Mouse (Mus musculus): Measurements from ENCODE around the gene Tmc1. TPM values are rescaled to one million over a fixed set of nuclear protein-coding genes. Genes with fewer than 3 reads are reported as not detected.

Gene Tmc1
- total RNA-seq, 1 experiment = 0.36 TPM

DNA sequence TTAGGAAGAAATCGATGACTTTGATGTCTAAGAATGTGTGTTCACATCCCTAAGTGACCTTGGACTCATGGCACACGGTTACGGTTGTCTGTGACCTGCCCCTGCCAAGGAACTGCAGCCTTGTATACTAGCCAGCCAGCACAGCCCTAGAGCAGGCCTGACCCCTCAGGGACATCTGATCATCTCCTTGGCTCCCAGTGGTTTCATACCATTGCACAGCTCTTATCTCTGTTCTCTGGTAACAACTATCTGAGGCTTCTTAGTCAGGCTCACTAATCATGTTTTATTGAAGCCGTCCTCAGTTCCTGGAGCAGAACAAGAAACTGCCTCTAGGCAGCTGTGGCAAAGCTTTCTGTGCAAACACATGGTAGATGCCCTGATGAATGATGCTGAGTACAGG, 92.2 kb downstream of the Tmc1 start:
- no peaks in the 10 kb centered on the region for H3K9me3 ChIP-seq (ENCODE audit: control insufficient read depth, insufficient read depth, low read depth, low read length)
- H3K36me3 ChIP-seq (ENCODE audit: control insufficient read depth, insufficient read depth, low read length, poor library complexity, severe bottlenecking) = no peaks in the 10 kb centered on the region
- no peak for DNase-seq (ENCODE audit: low read depth, low spot score)
- H3K27ac ChIP-seq (ENCODE audit: insufficient read depth, low read depth, low read length, poor library complexity, severe bottlenecking) = no peak overlapping the region
- no peaks in the 10 kb centered on the region for H3K4me1 ChIP-seq (ENCODE audit: control insufficient read depth in 2 of 2, insufficient read depth in 2 of 2, low read length in 2 of 2, poor library complexity in 1 of 2)
- H3K9ac ChIP-seq (ENCODE audit: insufficient read depth, low read depth, low read length, poor library complexity, severe bottlenecking) = no peak overlapping the region
- H3K4me3 ChIP-seq (ENCODE audit: insufficient read depth in 1 of 2, low read depth in 1 of 2, low read length in 2 of 2, poor library complexity in 1 of 2, severe bottlenecking in 1 of 2) = no peak overlapping the region
- no peak for TF ChIP-seq CHD2 (IDR thresholded peaks at IDR 0.05; ENCODE audit: low read depth, low read length)
- TF ChIP-seq ZNF384 (IDR thresholded peaks at IDR 0.05; ENCODE audit: low read depth, low read length) = no peak
- TF ChIP-seq HCFC1 (IDR thresholded peaks at IDR 0.05; ENCODE audit: borderline replicate concordance, insufficient read depth, low read length) = no peak
- no peak for TF ChIP-seq ZC3H11A (IDR thresholded peaks at IDR 0.05; ENCODE audit: borderline replicate concordance, low read depth, low read length)
- TF ChIP-seq MAFK (IDR thresholded peaks at IDR 0.05; ENCODE audit: insufficient read depth, low read depth, low read length) = no peak
- in situ Hi-C loops (cut with MboI; ENCODE audit: low sequenced_read_pairs in 2 of 2, unreplicated experiment in 2 of 2) = no loop called here

DNA sequence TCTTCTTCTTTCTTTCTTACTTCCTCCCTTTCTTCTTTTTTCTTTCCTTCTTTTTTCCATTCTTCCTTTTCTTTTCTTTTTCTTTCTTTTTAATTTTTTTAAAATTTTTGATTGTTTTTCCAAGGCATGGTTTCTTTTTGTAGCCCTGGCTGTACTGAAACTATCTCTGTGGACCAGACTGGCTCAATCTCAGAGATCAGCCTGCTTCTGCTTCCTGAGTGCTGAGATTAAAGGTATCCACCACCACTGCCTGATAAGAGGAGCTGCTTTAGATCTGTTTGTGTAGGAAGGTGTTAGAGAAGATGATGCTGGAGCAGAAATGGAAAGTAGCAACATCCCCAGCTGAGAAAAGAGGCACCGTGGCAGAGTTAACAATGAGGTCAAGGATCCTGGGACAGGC, 93.7 kb downstream of the Tmc1 start:
- no peak for DNase-seq (ENCODE audit: low read depth, low spot score)
- Histone ChIP-seq H3K27ac (ENCODE audit: insufficient read depth, low read depth, low read length, poor library complexity, severe bottlenecking) (no peak overlapping the region), H3K4me1 (ENCODE audit: control insufficient read depth in 2 of 2, insufficient read depth in 2 of 2, low read length in 2 of 2, poor library complexity in 1 of 2) (no peaks in the 10 kb centered on the region), H3K9ac (ENCODE audit: insufficient read depth, low read depth, low read length, poor library complexity, severe bottlenecking) (no peak overlapping the region), H3K4me3 (ENCODE audit: insufficient read depth in 1 of 2, low read depth in 1 of 2, low read length in 2 of 2, poor library complexity in 1 of 2, severe bottlenecking in 1 of 2) (no peak overlapping the region), H3K36me3 (ENCODE audit: control insufficient read depth, insufficient read depth, low read length, poor library complexity, severe bottlenecking) (no peaks in the 10 kb centered on the region), H3K9me3 (ENCODE audit: control insufficient read depth, insufficient read depth, low read depth, low read length) (no peaks in the 10 kb centered on the region)
- TF ChIP-seq ZC3H11A (IDR thresholded peaks at IDR 0.05; ENCODE audit: borderline replicate concordance, low read depth, low read length) = no peak
- no peak for TF ChIP-seq MAFK (IDR thresholded peaks at IDR 0.05; ENCODE audit: insufficient read depth, low read depth, low read length)
- TF ChIP-seq ZNF384 (IDR thresholded peaks at IDR 0.05; ENCODE audit: low read depth, low read length) = no peak
- no peak for TF ChIP-seq CHD2 (IDR thresholded peaks at IDR 0.05; ENCODE audit: low read depth, low read length)
- TF ChIP-seq HCFC1 (IDR thresholded peaks at IDR 0.05; ENCODE audit: borderline replicate concordance, insufficient read depth, low read length) = no peak
- in situ Hi-C loops (cut with MboI; ENCODE audit: low sequenced_read_pairs in 2 of 2, unreplicated experiment in 2 of 2) = no loop called here

DNA sequence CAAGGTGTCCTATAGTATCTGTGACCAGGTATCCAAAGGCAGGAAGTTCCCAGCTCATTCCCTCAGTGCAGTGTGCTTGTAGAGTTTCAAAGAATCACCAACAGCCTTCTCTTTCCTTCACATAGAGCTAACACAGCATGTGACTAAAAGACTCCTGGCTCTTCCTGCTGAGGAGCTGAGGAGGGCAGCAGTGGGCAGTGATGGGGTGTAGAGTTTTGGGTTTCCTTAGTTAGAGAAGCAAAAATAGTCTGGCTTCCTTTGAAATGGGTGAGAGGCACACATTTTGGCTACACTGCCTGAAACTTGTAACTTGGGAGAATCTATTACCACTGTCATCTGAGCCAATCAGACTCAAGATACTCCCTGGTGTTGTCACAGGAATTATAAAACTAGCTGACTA, 96.2 kb downstream of the Tmc1 start:
- no peak overlapping the region for H3K9ac ChIP-seq (ENCODE audit: insufficient read depth, low read depth, low read length, poor library complexity, severe bottlenecking)
- no peaks in the 10 kb centered on the region; a peak in 1 of 4 replicates for H3K4me1 ChIP-seq (ENCODE audit: control insufficient read depth in 2 of 2, insufficient read depth in 2 of 2, low read length in 2 of 2, poor library complexity in 1 of 2)
- no peak for TF ChIP-seq ZC3H11A (IDR thresholded peaks at IDR 0.05; ENCODE audit: borderline replicate concordance, low read depth, low read length)
- TF ChIP-seq ZNF384 (IDR thresholded peaks at IDR 0.05; ENCODE audit: low read depth, low read length) = no peak
- no peak for TF ChIP-seq CHD2 (IDR thresholded peaks at IDR 0.05; ENCODE audit: low read depth, low read length)
- TF ChIP-seq HCFC1 (IDR thresholded peaks at IDR 0.05; ENCODE audit: borderline replicate concordance, insufficient read depth, low read length) = no peak
- TF ChIP-seq MAFK (IDR thresholded peaks at IDR 0.05; ENCODE audit: insufficient read depth, low read depth, low read length) = no peak
- H3K27ac ChIP-seq (ENCODE audit: insufficient read depth, low read depth, low read length, poor library complexity, severe bottlenecking) = no peak overlapping the region
- in situ Hi-C loops (cut with MboI; ENCODE audit: low sequenced_read_pairs in 2 of 2, unreplicated experiment in 2 of 2) = no loop called here
- no peak for DNase-seq (ENCODE audit: low read depth, low spot score)
- H3K36me3 ChIP-seq (ENCODE audit: control insufficient read depth, insufficient read depth, low read length, poor library complexity, severe bottlenecking) = no peaks in the 10 kb centered on the region
- H3K4me3 ChIP-seq (ENCODE audit: insufficient read depth in 1 of 2, low read depth in 1 of 2, low read length in 2 of 2, poor library complexity in 1 of 2, severe bottlenecking in 1 of 2) = no peak overlapping the region
- H3K9me3 ChIP-seq (ENCODE audit: control insufficient read depth, insufficient read depth, low read depth, low read length) = no peaks in the 10 kb centered on the region

DNA sequence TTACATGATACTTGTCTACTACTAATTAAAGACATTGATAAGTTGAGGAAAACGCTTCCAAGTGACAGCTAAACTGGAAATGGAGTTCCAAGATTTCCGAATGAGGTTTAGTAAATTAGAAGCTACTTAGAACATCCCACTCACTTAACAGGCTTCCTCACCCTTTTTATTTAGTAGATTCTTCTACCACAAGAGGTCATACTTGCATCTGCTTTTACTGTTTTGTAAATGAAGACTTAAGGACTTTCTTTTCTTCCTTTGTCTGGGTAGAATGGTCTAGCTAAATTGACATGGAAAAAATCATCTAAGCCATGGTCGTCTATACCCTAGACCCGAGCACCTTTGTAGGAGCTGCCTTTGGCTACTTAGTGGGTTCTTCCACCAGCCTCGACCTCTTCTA, 105.1 kb downstream of the Tmc1 start:
- TF ChIP-seq CHD2 (IDR thresholded peaks at IDR 0.05; ENCODE audit: low read depth, low read length) (no peak), ZNF384 (IDR thresholded peaks at IDR 0.05; ENCODE audit: low read depth, low read length) (no peak), MAFK (IDR thresholded peaks at IDR 0.05; ENCODE audit: insufficient read depth, low read depth, low read length) (no peak), ZC3H11A (IDR thresholded peaks at IDR 0.05; ENCODE audit: borderline replicate concordance, low read depth, low read length) (no peak), HCFC1 (IDR thresholded peaks at IDR 0.05; ENCODE audit: borderline replicate concordance, insufficient read depth, low read length) (no peak)
- in situ Hi-C loops (cut with MboI; ENCODE audit: low sequenced_read_pairs in 2 of 2, unreplicated experiment in 2 of 2) = no loop called here
- DNase-seq (ENCODE audit: low read depth, low spot score) = no peak

More for the DNA sequence above, 105.1 kb downstream of the Tmc1 start:
- Histone ChIP-seq H3K36me3 (ENCODE audit: control insufficient read depth, insufficient read depth, low read length, poor library complexity, severe bottlenecking) (no peaks in the 10 kb centered on the region), H3K4me1 (ENCODE audit: control insufficient read depth in 2 of 2, insufficient read depth in 2 of 2, low read length in 2 of 2, poor library complexity in 1 of 2) (no peaks in the 10 kb centered on the region; a peak in 1 of 4 replicates), H3K9me3 (ENCODE audit: control insufficient read depth, insufficient read depth, low read depth, low read length) (no peaks in the 10 kb centered on the region; the same call in 1 of the 2 replicates), H3K27ac (ENCODE audit: insufficient read depth, low read depth, low read length, poor library complexity, severe bottlenecking) (no peak overlapping the region), H3K9ac (ENCODE audit: insufficient read depth, low read depth, low read length, poor library complexity, severe bottlenecking) (no peak overlapping the region), H3K4me3 (ENCODE audit: insufficient read depth in 1 of 2, low read depth in 1 of 2, low read length in 2 of 2, poor library complexity in 1 of 2, severe bottlenecking in 1 of 2) (no peak overlapping the region)

Measured in ES-E14 (cell line).